Mouse (Mus musculus) forebrain, embryonic 14.5 days (tissue): ENCODE data around the gene Sord. TPM values are rescaled to one million over a fixed set of nuclear protein-coding genes. Genes with fewer than 3 reads are reported as not detected.

Source experiments
- ATAC-seq: fragments of 200-750 bp; cut with Nextera tagmentation; 2 replicates; pipeline ENCODE4 v1.8.0; 2017; ENCODE audit warnings: mild to moderate bottlenecking, moderate library complexity
- DNase-seq: peaks from one replicate; pipeline ENCODE4 v3.0.0-alpha.2; 2015; ENCODE audit warnings: low spot score
- H3K27ac ChIP-seq: fragments of 300-500 bp; sonication (generic); 2 replicates; pipeline ENCODE4 v1.5.1; 2014; ENCODE audit warnings: low read depth, mild to moderate bottlenecking, control low read depth, low read length, moderate library complexity
- H3K27me3 ChIP-seq: fragments of 300-500 bp; sonication (generic); replicated peaks from 2 replicates; pipeline ENCODE4 v1.6.1; 2014; ENCODE audit warnings: low read length, control low read depth, mixed read lengths; ENCODE audit not compliant: control insufficient read depth, insufficient read depth
- H3K36me3 ChIP-seq: fragments of 300-500 bp; sonication (generic); 2 replicates; pipeline ENCODE4 v1.6.1; 2014; ENCODE audit warnings: low read length, control low read depth; ENCODE audit not compliant: control insufficient read depth, insufficient read depth
- H3K4me1 ChIP-seq: fragments of 300-500 bp; sonication (generic); 2 replicates; pipeline ENCODE4 v1.6.1; 2014; ENCODE audit warnings: antibody characterized with exemption, low read length, control low read depth; ENCODE audit not compliant: control insufficient read depth, insufficient read depth
- H3K4me2 ChIP-seq: fragments of 300-500 bp; sonication (generic); 2 replicates; pipeline ENCODE4 v1.6.1; 2014; ENCODE audit warnings: mild to moderate bottlenecking, control low read depth, low read length
- H3K4me3 ChIP-seq: fragments of 300-500 bp; sonication (generic); 2 replicates; pipeline ENCODE4 v1.5.1; 2014; ENCODE audit warnings: low read depth, low read length, control low read depth
- H3K9ac ChIP-seq: fragments of 300-500 bp; sonication (generic); 2 replicates; pipeline ENCODE4 v1.6.1; 2014; ENCODE audit warnings: mild to moderate bottlenecking, low read length, control low read depth, moderate library complexity
- H3K9me3 ChIP-seq: fragments of 300-500 bp; sonication (generic); replicated peaks from 2 replicates; pipeline ENCODE4 v1.6.1; 2016; ENCODE audit warnings: low read length, control low read depth, mixed read lengths; ENCODE audit not compliant: control insufficient read depth
- WGBS: fragments of 180-500 bp; shearing (Covaris S2); extraction: QIAGEN DNeasy Blood & Tissue Kit; methylation state at CpG from one replicate; pipeline ENCODE4 v1.1.7; 2014; 5-methylcytosine and 5-hydroxymethylcytosine counted together
- polyA plus RNA-seq: library from polyadenylated mRNA; unstranded; fragments of >200 nt; fragmentation: Nextera tagmentation; extraction: Ambion mirVana; gene quantifications from 2 replicates; pipeline ENCODE4 v1.2.1, GENCODE M21; 2014

Sord gene
- polyA plus RNA-seq = 19.7 and 20.1 TPM in 2 replicates

DNA sequence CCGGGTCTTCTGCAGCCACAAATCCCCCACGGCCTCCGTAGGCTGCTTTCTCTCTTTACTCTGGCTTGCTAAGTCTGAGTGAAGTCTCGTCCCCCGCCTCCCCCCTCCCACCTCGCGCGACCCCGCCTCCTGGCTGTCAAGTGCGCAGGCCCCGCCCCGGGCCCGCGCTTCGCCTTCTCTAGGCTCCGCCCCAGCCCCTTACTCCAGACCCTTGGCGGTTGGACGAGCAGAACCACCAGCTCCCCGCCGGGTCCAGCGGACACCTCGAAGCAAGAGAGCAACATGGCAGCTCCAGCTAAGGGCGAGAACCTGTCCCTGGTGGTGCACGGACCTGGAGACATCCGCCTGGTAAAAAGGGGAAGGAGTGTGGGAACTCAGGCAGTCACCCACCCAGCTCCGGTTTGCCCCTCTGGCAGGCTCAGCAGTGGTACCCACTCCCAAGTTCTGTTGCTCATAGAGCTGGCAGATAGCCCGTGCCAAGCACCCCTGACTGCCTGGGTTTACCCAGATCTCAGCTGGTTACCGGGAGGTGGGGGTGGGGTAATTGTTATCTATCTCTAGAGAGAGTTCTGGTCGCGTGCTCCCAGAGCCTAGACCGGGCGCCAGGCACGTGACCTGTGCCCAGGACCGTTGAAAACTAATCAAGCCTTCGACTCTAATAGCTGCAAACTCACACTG lies at the start of gene Sord:
Sord (plus strand) TSS at position 139 of the 678 bp plus-strand sequence.
- DNase-seq (peak; percentile 94), ATAC-seq (peak; percentile 96)
- under 1% methylated on average over 35 of the region's 35 CpGs for WGBS
- Histone ChIP-seq H3K4me3 (peak within 1 kb of the TSS; percentile 49), H3K4me1 (no peaks in the 10 kb centered on the region), H3K9me3 (no peaks in the 10 kb centered on the region), H3K36me3 (no peaks in the 10 kb centered on the region), H3K27me3 (no peaks in the 10 kb centered on the region), H3K4me2 (peak within 1 kb of the TSS; percentile 64), H3K27ac (peak within 1 kb of the TSS; percentile 61), H3K9ac (peak within 1 kb of the TSS; percentile 60)

DNA sequence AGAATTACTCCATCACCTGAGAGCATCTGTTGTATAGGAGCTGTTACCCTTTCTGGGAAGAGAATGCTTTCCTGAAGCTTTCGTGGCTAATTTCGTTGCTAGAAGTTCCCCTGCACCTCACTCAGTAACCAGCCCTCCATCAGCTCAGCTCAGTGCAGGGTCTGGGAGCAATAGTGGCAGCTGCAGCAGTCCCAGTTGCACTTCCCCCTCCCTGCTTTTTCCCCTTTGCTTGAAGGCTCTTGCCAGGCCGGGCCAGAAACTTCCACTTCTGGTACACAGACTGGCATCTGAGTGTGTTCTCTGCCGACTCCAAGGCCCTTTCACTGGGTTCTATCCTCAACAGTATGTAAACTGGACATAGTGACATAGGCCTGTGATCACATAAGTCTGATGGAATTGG lies 49.5 kb upstream of the Sord start:
- Histone ChIP-seq H3K4me3 (no peak overlapping the region), H3K4me1 (no peaks in the 10 kb centered on the region), H3K4me2 (no peak overlapping the region), H3K36me3 (no peaks in the 10 kb centered on the region), H3K9ac (no peak overlapping the region), H3K9me3 (no peaks in the 10 kb centered on the region), H3K27me3 (no peaks in the 10 kb centered on the region), H3K27ac (no peak overlapping the region)
- ATAC-seq (no peak), DNase-seq (no peak)
- 86% methylated on average over 4 of the region's 4 CpGs for WGBS

DNA sequence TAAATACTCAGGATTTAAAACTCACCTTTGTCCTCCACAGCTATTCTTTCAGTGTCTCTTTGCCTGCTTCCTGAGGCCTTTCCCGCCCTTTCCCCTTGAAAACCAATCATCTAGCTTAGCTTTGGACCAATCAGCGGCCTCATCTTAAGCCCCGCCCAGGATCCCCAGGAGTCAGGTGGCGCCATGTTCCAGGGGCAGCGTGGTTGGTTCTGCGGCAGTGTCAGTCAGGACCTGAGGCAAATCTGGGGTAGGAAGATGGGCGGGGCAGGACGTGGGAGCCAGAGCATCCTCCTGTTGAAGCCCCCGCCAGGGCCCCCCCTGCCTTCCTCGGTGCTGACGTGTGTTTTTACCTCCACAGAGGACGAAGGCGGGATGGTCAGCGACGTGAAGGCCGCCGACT lies 48.4 kb upstream of the Sord start, which contains the start of the genes Patl2 and Terb2:
Patl2 (minus strand) TSS at position 84 of the 400 bp plus-strand sequence.
Terb2 (plus strand) TSS at position 167 of the 400 bp plus-strand sequence.
- Histone ChIP-seq H3K9ac (no peak within 1 kb of the TSS), H3K4me2 (no peak within 1 kb of the TSS), H3K4me1 (no peaks in the 10 kb centered on the region), H3K27me3 (no peaks in the 10 kb centered on the region), H3K9me3 (no peaks in the 10 kb centered on the region), H3K36me3 (no peaks in the 10 kb centered on the region), H3K27ac (no peak within 1 kb of the TSS), H3K4me3 (no peak within 1 kb of the TSS)
- ATAC-seq = no peak
- DNase-seq = no peak
- WGBS = 86% methylated on average over 17 of the region's 17 CpGs

DNA sequence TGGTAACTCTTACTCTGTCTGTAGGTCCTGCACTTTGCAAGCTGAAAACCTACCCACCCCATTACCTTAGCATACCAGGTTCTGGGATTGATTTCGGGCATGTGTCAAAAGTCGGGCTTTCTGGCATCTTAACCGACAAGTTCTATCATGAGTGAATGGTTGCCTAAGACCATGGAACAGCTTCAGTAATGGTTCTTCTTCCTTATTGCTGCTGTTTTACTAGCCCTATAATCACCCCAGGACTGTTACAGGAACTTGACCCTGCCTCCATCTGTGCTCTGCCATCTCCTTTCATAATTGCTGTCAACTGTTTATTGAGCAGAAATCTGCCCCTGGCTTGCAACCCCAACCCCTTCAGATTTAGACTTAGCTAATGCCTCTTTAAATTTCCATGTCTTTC lies 47.8 kb upstream of the Sord start:
- no peak overlapping the region for H3K4me3 ChIP-seq
- H3K27ac ChIP-seq = no peak overlapping the region
- H3K9me3 ChIP-seq = no peaks in the 10 kb centered on the region
- H3K36me3 ChIP-seq = no peaks in the 10 kb centered on the region
- ATAC-seq (no peak), DNase-seq (no peak)
- no peak overlapping the region for H3K4me2 ChIP-seq
- no peaks in the 10 kb centered on the region for H3K4me1 ChIP-seq
- H3K9ac ChIP-seq = no peak overlapping the region
- H3K27me3 ChIP-seq = no peaks in the 10 kb centered on the region
- WGBS = 97% methylated on average over 3 of the region's 3 CpGs

DNA sequence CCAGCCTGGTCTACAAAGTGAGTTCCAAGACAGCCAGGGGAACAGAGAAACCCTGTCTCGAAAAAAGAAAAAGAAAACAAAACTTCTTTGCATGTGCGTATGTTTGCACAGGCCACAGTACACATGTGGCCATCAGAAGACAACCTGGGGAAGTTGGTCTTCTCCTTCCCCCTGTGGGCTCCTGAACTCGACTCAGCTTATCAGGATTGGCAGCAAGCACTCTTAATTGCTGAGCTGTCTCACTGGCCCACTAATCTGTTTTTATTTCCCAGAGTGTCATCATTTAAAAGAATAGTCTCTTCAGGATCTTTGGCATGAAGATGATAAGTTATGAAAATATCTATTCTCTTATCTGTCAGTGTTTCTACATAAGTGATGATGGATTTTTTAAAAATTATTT lies 42.7 kb upstream of the Sord start:
- WGBS = 79% methylated on average over 3 of the region's 3 CpGs
- no peak overlapping the region for H3K9ac ChIP-seq
- H3K9me3 ChIP-seq = no peaks in the 10 kb centered on the region
- H3K4me2 ChIP-seq = no peak overlapping the region
- H3K36me3 ChIP-seq = no peaks in the 10 kb centered on the region
- H3K27me3 ChIP-seq = no peaks in the 10 kb centered on the region
- ATAC-seq = no peak
- no peak for DNase-seq
- no peaks in the 10 kb centered on the region for H3K4me1 ChIP-seq
- H3K4me3 ChIP-seq = no peak overlapping the region
- no peak overlapping the region for H3K27ac ChIP-seq

DNA sequence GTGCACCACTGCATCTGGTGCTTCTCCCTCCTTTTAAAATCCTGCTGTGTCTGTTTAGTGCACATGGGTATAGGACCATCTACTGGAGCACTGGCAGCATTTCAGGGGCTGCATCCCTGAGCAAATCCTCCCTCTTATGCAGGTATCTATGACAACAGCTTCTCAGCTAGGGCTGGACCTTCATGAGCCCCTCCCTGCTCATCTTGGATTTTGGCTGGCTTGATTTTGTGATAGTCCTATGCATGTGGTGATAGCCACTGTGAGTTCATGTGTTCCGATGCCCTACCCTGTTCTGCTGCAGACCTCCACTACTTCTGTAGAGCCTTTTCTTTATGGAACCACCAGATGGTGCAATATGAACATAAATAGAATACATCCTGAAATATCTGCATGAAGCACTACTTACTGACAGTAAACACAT lies 40.0 kb upstream of the Sord start:
- DNase-seq (peak; percentile 81), ATAC-seq (peak; percentile 44)
- H3K4me1 ChIP-seq = no peaks in the 10 kb centered on the region
- WGBS = 77% methylated on average over 1 of the region's 1 CpGs
- no peak overlapping the region for H3K4me3 ChIP-seq
- no peak overlapping the region for H3K27ac ChIP-seq
- no peaks in the 10 kb centered on the region for H3K27me3 ChIP-seq
- H3K9ac ChIP-seq = no peak overlapping the region
- H3K4me2 ChIP-seq = no peak overlapping the region
- H3K36me3 ChIP-seq = no peaks in the 10 kb centered on the region
- no peaks in the 10 kb centered on the region for H3K9me3 ChIP-seq

DNA sequence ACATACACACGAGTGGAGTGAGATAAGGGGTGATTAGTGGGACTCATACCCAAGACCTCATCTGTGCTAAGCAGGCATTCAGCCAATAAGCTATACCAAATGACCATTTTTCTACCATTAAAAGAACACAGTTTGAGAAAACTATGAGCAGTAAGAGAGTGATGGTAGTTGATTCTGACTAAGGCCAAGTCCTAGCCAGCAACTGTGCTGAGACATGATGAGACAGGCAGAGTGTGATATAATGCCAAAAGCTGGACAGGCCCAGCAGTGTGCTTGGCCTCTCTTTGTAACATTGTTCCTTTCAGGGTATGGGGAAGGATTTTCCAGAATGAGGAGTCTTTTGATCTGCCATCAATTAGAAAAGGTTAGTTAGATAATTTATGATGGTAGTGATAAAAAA lies 33.0 kb upstream of the Sord start:
- WGBS = 82% methylated on average over 1 of the region's 1 CpGs
- H3K4me2 ChIP-seq = no peak overlapping the region
- no peaks in the 10 kb centered on the region for H3K36me3 ChIP-seq
- no peak for ATAC-seq
- DNase-seq = no peak
- no peak overlapping the region for H3K4me3 ChIP-seq
- H3K4me1 ChIP-seq = no peaks in the 10 kb centered on the region
- H3K9ac ChIP-seq = no peak overlapping the region
- H3K9me3 ChIP-seq = no peaks in the 10 kb centered on the region
- no peak overlapping the region for H3K27ac ChIP-seq
- H3K27me3 ChIP-seq = no peaks in the 10 kb centered on the region

DNA sequence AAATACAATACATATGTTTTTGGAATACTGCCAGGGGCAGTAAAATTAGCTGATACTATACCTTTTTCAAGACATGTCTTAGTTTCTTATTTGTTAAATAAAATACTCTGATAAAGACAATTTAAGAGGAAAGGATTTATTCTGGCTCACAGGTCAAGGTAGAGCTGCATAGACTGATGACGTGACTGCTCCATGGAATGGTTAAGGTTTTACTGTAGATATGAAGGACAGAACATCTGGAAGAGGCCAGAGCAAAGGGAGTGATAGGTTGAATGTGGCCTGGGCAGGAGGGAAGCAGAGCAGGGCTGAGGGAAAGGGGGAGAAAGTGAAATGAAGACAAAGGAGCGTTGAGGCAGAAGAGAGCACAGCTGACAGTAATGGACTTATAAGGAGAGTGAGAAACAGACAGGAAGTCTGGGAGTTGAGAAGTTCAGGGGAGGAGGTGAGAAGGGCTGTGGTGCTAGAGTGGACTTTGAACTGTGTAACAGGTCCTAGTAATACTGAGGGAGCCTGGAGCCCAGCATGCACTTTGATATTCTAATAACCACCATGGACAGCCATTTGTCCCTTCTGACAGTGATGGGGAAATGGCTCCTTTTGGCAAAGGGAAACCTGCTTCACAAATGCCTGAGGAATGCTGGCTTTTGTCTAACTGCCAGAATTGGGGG lies 28.0 kb upstream of the Sord start:
- Histone ChIP-seq H3K4me3 (no peak overlapping the region), H3K27me3 (no peaks in the 10 kb centered on the region), H3K36me3 (no peaks in the 10 kb centered on the region), H3K4me2 (no peak overlapping the region), H3K4me1 (no peaks in the 10 kb centered on the region), H3K9ac (no peak overlapping the region), H3K27ac (no peak overlapping the region), H3K9me3 (no peaks in the 10 kb centered on the region)
- WGBS = 64% methylated on average over 2 of the region's 2 CpGs
- DNase-seq (no peak), ATAC-seq (no peak)
